Mouse (Mus musculus) layer of hippocampus, adult 9-11 months (tissue): ENCODE measurements at regions not wholly inside any gene's neighbourhood (a gene's known extent, or its start where the extent isn't known, plus 50 kb on each side); places are given as distances from the start of the nearest gene placed in this dataset.
A peak's percentile ranks its signal among the peaks of the same experiment; 100 is the strongest.

ENCODE experiments used
- DNase-seq: peaks from one replicate; pipeline ENCODE4 v3.0.0; 2022

DNA sequence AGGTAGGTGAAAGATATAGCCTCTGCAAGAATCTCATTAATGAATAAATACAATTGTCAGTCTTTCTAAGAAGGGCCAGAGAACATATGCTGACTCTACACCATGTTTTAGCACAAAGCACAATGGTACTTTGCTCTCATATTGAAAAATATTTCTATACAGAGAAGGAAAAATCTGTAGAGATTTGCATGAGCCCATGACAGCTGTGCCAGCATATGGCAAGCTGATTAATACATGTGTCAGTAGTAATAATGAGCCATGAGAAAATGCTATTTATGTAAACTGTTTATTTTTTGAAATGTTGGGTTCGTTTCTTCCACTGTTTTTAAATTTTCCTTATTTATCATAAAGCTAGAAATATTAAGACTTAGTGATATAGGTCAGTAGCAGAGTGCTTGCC lies 604.5 kb upstream of the Rgs18 start:
- DNase-seq: peak; percentile 19

GRCm38 (mm10) chr1:145377031-145377430 lies 601.8 kb upstream of the Rgs18 start:
- DNase-seq: no peak

GRCm38 (mm10) chr1:145376069-145376468 lies 600.8 kb upstream of the Rgs18 start:
- no peak for DNase-seq

GRCm38 (mm10) chr1:145363796-145364195 lies 588.6 kb upstream of the Rgs18 start:
- no peak for DNase-seq

DNA sequence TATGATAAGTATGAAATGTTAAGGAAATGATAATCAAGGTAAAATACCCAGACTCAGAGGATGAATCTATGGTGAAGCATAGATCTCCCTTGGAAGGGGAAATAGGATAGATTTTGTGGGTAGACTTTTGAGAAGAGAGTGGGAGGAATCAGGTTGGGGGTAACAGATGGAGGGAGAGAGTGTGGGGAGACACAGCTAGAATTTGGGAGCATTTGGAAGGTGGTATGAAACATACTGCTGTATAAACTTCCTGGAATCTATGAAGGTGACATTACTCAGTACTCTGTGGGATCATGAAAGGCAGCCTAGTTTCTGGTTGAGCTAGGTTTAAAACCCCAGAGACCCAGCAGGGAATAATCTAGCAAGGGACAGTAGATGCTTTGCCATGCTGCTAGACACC lies 569.6 kb upstream of the Rgs18 start:
- no peak for DNase-seq

DNA sequence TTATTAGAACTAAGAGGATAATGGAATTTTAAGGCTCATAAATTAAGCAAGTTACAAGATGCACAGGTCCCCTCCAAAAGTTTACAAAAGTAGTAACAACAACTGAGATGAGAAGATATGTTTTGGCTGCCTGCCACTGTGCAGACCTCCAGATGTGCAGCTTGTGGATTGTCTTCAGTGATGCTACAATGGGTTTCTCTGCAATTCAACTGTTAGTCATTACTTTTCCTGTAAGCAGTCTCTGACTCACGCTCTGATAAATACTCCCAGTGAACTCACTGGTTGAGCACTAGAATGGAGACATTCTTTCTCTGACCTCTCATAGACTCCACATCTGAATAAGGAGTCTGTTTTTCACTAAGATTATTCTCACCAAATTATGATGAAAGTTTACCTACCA lies 569.1 kb upstream of the Rgs18 start:
- no peak for DNase-seq

- DNase-seq: no peak
Measured at GRCm38 (mm10) chr1:145336879-145337278, 561.6 kb upstream of the Rgs18 start.

DNA sequence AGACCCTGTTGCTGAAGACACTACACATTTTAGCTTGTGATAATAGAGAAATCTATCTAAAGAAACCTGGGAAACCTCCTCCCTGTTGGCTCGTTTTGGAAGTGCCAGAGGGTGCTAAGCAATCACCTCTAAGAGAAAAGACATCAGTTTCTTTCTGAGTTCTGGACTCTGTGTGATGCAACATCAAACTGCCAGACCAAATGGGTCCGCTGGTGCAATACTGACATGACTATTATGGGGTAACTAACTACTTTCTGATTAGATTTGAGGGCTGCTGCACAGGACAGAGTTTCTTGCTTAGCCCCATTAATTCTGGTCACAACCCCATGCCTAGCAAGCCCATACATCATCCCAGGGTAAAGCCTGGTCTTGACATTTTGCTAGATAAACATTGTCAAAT lies 517.7 kb upstream of the Rgs18 start:
- no peak for DNase-seq
